Mouse (Mus musculus): ENCODE results near the gene Adgrd1. TPM values are rescaled to one million over a fixed set of nuclear protein-coding genes. Genes with fewer than 3 reads are reported as not detected.

Adgrd1 gene
- polyA plus RNA-seq, 1 experiment from 2014 or later: 2.4 TPM

DNA sequence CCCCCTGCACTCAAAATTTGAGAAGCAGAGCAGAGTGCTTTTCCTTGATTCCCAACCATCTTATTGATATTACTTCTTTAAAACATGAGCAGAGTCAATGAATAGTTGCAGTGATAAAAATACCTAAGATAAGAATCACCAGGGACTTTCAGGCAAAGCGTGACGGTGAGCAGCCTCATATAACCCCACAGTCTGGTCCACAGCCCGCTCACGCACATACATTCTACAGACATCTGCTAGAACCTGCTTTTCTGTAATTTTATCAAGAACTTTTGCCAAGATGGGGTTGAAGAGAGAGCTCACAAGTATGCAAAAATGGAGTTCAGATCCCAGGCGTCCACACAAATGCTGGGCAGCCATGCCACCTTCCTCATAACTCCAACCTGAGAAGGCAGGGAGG, 40.9 kb downstream of the Adgrd1 start:
- Histone ChIP-seq H3K9ac (no peak overlapping the region), H3K27me3 (no peaks in the 10 kb centered on the region), H3K9me3 (no peaks in the 10 kb centered on the region), H3K27ac (no peak overlapping the region), H3K36me3 (no peaks in the 10 kb centered on the region), H3K4me2 (no peak overlapping the region), H3K4me1 (0 out of 2 replicates have a peak, but pooled peaks cover 5% of the 10 kb centered on the region), H3K4me3 (no peak overlapping the region)
- ATAC-seq (ENCODE audit: insufficient number of reproducible peaks, low FRiP score, low TSS enrichment, low read depth): no peak
- WGBS: 69% methylated on average over 5 of the region's 5 CpGs

- no peak overlapping the region for H3K4me3 ChIP-seq
- 73% methylated on average over 15 of the region's 15 CpGs for WGBS
- H3K9me3 ChIP-seq: no peaks in the 10 kb centered on the region
- no peak overlapping the region for H3K27ac ChIP-seq
- H3K4me2 ChIP-seq: no peak overlapping the region
- no peaks in the 10 kb centered on the region for H3K36me3 ChIP-seq
- no peak for ATAC-seq (ENCODE audit: insufficient number of reproducible peaks, low FRiP score, low TSS enrichment, low read depth)
- no peaks in the 10 kb centered on the region for H3K27me3 ChIP-seq
- 0 out of 2 replicates have a peak, but pooled peaks cover 8% of the 10 kb centered on the region for H3K4me1 ChIP-seq
- no peak overlapping the region for H3K9ac ChIP-seq
These were observed 42.0 kb downstream of the Adgrd1 start for GRCm38 (mm10) chr5:129138576-129138975.

- ATAC-seq (ENCODE audit: insufficient number of reproducible peaks, low FRiP score, low TSS enrichment, low read depth): no peak
- Histone ChIP-seq H3K9me3 (no peaks in the 10 kb centered on the region), H3K4me3 (no peak overlapping the region), H3K27me3 (no peaks in the 10 kb centered on the region), H3K9ac (no peak overlapping the region), H3K4me1 (peaks cover 35% of the 10 kb centered on the region), H3K4me2 (no peak overlapping the region), H3K36me3 (no peaks in the 10 kb centered on the region), H3K27ac (no peak overlapping the region)
- WGBS: 44% methylated on average over 5 of the region's 5 CpGs
These were observed 46.3 kb downstream of the Adgrd1 start for GRCm38 (mm10) chr5:129142801-129143200.

DNA sequence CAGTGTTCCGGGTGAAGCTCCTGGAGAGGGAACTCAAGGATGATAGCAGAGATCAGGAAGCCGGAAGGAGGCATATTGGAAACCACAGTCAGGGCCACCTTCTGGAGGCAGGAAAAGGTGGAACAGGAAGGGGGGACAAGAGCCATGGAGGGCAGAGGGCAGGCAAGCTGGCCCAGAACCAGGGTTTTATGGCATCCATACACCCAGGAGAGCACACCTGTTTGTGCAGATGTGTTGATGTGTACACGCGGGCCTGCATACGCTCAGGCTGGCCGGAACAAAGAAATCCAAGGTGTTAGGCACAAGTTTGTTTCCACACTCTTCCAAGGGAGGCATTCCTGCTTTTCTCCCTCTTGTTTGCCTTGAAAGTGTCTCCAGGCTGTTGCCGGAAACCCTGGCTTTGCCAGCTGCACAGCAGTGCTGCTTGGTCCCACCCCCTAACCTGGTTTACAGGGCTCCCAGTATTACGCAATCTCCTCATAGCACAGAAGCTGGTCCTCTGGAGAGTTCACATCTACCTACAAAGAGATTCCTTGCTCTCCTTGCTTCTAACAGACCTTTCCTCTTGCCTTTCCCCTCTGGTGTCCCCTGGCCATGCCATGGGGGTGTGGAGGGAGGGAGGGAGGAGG, 48.9 kb downstream of the Adgrd1 start:
- H3K27me3 ChIP-seq: no peaks in the 10 kb centered on the region
- H3K9ac ChIP-seq: no peak overlapping the region
- H3K36me3 ChIP-seq: no peaks in the 10 kb centered on the region
- WGBS: 40% methylated on average over 8 of the region's 8 CpGs
- no peak for ATAC-seq (ENCODE audit: insufficient number of reproducible peaks, low FRiP score, low TSS enrichment, low read depth)
- no peak overlapping the region for H3K27ac ChIP-seq
- peaks cover 29% of the 10 kb centered on the region for H3K4me1 ChIP-seq
- no peaks in the 10 kb centered on the region for H3K9me3 ChIP-seq
- no peak overlapping the region for H3K4me3 ChIP-seq
- no peak overlapping the region for H3K4me2 ChIP-seq

- WGBS: 59% methylated on average over 12 of the region's 12 CpGs
- no peaks in the 10 kb centered on the region for H3K27me3 ChIP-seq
- H3K27ac ChIP-seq: no peak overlapping the region
- no peak overlapping the region for H3K9ac ChIP-seq
- no peak overlapping the region for H3K4me3 ChIP-seq
- H3K9me3 ChIP-seq: no peaks in the 10 kb centered on the region
- peaks cover 29% of the 10 kb centered on the region for H3K4me1 ChIP-seq
- no peaks in the 10 kb centered on the region for H3K36me3 ChIP-seq
- no peak overlapping the region for H3K4me2 ChIP-seq
- no peak for ATAC-seq (ENCODE audit: insufficient number of reproducible peaks, low FRiP score, low TSS enrichment, low read depth)
These were observed 50.5 kb downstream of the Adgrd1 start for GRCm38 (mm10) chr5:129146892-129147509.

DNA sequence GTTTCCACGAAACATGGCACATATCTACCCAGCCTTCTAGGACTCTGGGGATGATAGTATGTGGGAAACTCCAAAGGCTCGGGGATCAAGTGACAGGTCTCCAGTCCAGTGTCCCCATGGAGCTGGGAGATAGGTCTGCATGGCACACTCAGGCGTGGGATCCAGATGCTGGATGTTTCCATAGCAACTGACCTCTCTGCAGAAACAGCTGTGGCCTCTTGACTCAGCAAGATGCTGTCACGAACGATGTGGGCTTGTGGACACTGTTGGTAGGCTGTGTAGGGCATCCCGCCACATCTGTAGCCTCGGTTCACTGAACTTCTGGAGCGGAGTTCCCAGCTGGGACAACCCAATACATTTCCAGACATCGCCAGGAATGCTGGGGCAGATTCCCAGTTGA, 51.9 kb downstream of the Adgrd1 start:
- Histone ChIP-seq H3K36me3 (no peaks in the 10 kb centered on the region), H3K4me2 (no peak overlapping the region), H3K4me3 (no peak overlapping the region), H3K4me1 (peaks cover 27% of the 10 kb centered on the region), H3K9me3 (no peaks in the 10 kb centered on the region), H3K27me3 (no peaks in the 10 kb centered on the region), H3K27ac (no peak overlapping the region), H3K9ac (no peak overlapping the region)
- WGBS: 65% methylated on average over 9 of the region's 9 CpGs
- no peak for ATAC-seq (ENCODE audit: insufficient number of reproducible peaks, low FRiP score, low TSS enrichment, low read depth)

GRCm38 (mm10) chr5:129155023-129155901, 58.7 kb downstream of the Adgrd1 start:
- Histone ChIP-seq H3K4me1 (no peaks in the 10 kb centered on the region), H3K4me3 (no peak overlapping the region), H3K27ac (no peak overlapping the region), H3K9ac (no peak overlapping the region), H3K9me3 (no peaks in the 10 kb centered on the region), H3K4me2 (no peak overlapping the region), H3K27me3 (no peaks in the 10 kb centered on the region), H3K36me3 (no peaks in the 10 kb centered on the region)
- WGBS: 65% methylated on average over 14 of the region's 14 CpGs
- ATAC-seq (ENCODE audit: insufficient number of reproducible peaks, low FRiP score, low TSS enrichment, low read depth): no peak

DNA sequence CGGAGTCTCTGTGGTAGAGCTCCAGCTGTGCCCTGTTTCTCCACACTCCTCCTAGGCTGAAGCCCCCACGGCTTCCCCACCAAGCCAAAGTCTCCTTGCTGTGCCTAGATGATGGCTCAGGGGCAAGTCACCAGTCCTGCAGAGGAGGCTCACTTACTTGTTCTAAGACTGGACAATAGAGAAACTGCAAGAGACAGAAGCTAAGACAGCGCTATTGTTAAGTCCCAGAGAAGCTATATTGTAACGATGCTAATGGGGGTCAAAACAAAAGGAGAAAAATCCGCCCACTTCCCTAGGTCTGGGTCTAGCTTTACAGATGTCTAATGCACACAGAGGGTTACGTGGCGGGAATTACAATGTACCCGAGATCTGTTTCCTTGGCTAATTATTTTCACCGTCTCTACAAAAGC, 59.4 kb downstream of the Adgrd1 start:
- WGBS: 30% methylated on average over 9 of the region's 9 CpGs
- no peak for ATAC-seq (ENCODE audit: insufficient number of reproducible peaks, low FRiP score, low TSS enrichment, low read depth)

DNA sequence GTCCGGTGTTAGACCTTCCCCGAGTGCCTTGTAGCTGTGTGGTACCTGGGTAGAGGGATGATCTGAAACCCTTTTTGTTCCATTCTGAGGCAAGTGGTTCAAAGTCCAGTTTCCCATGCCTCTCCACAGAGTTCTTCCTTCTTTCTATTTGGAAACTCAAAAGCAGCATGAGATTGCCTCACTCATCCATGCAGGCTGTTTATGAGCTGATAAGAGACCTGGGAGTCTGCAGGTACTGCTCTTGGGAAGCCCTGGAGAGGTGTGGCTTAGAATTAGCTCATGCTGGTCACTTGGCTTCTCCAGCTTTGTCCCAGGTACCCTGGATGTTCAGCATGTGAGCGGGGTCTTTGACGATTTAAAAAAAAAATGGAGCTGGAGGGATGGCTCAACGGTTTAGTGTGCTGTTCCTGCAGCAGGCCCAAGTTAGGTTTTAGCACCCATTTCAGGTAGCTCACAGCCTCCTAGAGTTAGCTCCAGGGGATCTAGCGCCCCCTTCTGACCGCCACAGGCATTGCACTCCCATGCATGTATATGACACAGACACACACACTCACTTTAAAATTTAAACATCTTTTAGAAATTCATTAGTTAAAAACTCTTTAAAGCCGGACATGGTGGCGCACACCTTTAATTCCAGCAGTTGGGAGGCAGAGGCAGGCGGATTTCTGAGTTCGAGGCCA, 65.0 kb downstream of the Adgrd1 start:
- H3K4me2 ChIP-seq: no peak overlapping the region
- H3K9ac ChIP-seq: no peak overlapping the region
- no peaks in the 10 kb centered on the region for H3K9me3 ChIP-seq
- no peaks in the 10 kb centered on the region for H3K27me3 ChIP-seq
- 75% methylated on average over 11 of the region's 11 CpGs for WGBS
- H3K36me3 ChIP-seq: no peaks in the 10 kb centered on the region
- H3K4me1 ChIP-seq: peaks cover 20% of the 10 kb centered on the region
- H3K27ac ChIP-seq: no peak overlapping the region
- no peak overlapping the region for H3K4me3 ChIP-seq
- no peak for ATAC-seq (ENCODE audit: insufficient number of reproducible peaks, low FRiP score, low TSS enrichment, low read depth)

More for the DNA sequence above, 59.4 kb downstream of the Adgrd1 start:
- Histone ChIP-seq H3K36me3 (no peaks in the 10 kb centered on the region), H3K4me3 (no peak overlapping the region), H3K9ac (no peak overlapping the region), H3K4me1 (no peaks in the 10 kb centered on the region), H3K27me3 (no peaks in the 10 kb centered on the region), H3K9me3 (no peaks in the 10 kb centered on the region), H3K27ac (no peak overlapping the region), H3K4me2 (no peak overlapping the region)

- no peak for ATAC-seq (ENCODE audit: insufficient number of reproducible peaks, low FRiP score, low TSS enrichment, low read depth)
- Histone ChIP-seq H3K27ac (no peak overlapping the region), H3K4me2 (no peak overlapping the region), H3K36me3 (no peaks in the 10 kb centered on the region), H3K9ac (no peak overlapping the region), H3K4me3 (no peak overlapping the region), H3K27me3 (no peaks in the 10 kb centered on the region), H3K4me1 (peaks cover 20% of the 10 kb centered on the region), H3K9me3 (no peaks in the 10 kb centered on the region)
- 78% methylated on average over 8 of the region's 8 CpGs for WGBS
These were observed 66.9 kb downstream of the Adgrd1 start for GRCm38 (mm10) chr5:129163416-129163815.

- H3K4me1 ChIP-seq: peaks cover 20% of the 10 kb centered on the region
- peak overlapping the region; percentile 66 for H3K27ac ChIP-seq
- H3K36me3 ChIP-seq: no peaks in the 10 kb centered on the region
- no peaks in the 10 kb centered on the region for H3K27me3 ChIP-seq
- 16% methylated on average over 10 of the region's 10 CpGs for WGBS
- no peak overlapping the region for H3K9ac ChIP-seq
- peak overlapping the region; percentile 17; the same call in 1 of the 2 replicates for H3K4me2 ChIP-seq
- peak; percentile 44; the same call in 1 of the 2 replicates for ATAC-seq (ENCODE audit: insufficient number of reproducible peaks, low FRiP score, low TSS enrichment, low read depth)
- no peak overlapping the region for H3K4me3 ChIP-seq
- no peaks in the 10 kb centered on the region for H3K9me3 ChIP-seq
These were observed 67.5 kb downstream of the Adgrd1 start for GRCm38 (mm10) chr5:129164091-129164490.

Measured in limb, embryonic 15.5 days (tissue).